Mouse (Mus musculus) urinary bladder, postnatal 10 days (tissue): ENCODE results near the gene Mgat2.

Experiments
- DNase-seq: peaks from one replicate; pipeline ENCODE4 v3.0.0; 2022; ENCODE audit warnings: low spot score

Gene Mgat2

DNA sequence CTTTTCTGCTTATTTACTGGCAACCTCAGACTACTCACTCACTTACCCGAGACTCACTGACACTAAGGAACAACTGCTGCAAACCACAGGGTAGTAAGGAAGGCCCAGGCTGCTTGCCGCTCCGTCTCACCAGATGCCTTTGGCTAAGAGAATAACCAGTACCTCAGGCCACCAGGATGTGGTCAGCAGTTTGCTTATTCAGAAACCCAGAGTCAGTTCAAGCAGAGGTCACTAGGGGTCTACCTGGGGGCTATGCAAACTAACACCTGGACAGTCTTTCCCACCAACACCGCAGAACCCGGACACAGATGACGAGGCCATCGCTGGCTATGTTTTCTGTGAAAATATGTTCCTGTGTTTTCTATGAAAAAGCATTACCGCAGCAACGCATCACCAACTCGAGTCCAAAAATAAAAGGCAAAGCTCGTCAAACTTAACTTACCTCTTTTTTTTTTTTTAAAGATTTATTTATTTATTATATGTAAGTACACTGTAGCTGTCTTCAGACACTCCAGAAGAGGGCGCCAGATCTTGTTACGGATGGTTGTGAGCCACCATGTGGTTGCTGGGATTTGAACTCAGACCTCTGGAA lies 29.3 kb downstream of the Mgat2 start:
- no peak for DNase-seq

DNA sequence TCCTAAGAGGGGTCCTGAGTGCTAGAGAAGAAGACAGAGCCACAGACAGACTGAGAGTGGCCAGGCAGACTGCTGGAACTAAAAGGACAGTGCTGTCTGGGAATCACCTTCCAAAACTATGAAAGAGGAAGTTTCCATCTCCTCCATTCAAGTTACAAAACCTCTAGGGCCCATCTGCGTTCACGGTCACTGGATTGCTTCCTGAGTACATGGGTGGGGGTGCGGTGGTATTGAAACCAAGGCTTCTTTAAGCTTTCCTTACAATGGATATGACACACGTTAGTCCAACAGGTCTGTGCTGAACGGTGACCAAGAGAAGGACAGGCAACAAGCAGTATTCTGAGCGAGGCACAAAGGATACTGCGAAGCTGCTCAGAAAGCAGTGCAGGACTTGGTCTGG lies 30.4 kb downstream of the Mgat2 start:
- no peak for DNase-seq

GRCm38 (mm10) chr12:69215000-69215785 lies 31.2 kb downstream of the Mgat2 start:
- no peak for DNase-seq

DNA sequence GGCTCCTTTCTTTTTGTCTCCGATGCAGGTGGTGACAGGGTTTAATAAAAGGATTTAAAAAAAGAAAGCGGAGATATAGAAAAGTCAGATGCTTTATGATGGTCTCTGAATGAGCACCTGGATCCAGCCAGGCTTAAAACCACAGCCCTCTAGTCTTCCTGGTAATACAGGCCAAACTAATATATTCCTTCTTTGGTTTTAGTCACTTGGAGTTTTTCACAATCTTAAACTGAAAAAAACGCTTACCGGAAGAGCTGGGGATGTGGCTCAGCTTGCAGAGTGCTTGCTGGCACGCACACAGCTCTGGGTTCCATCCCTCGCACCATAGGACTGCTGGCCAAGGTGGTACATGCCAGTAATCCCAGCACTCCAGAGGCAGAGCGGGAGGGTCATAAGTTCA lies 32.6 kb downstream of the Mgat2 start:
- DNase-seq, result no peak

DNA sequence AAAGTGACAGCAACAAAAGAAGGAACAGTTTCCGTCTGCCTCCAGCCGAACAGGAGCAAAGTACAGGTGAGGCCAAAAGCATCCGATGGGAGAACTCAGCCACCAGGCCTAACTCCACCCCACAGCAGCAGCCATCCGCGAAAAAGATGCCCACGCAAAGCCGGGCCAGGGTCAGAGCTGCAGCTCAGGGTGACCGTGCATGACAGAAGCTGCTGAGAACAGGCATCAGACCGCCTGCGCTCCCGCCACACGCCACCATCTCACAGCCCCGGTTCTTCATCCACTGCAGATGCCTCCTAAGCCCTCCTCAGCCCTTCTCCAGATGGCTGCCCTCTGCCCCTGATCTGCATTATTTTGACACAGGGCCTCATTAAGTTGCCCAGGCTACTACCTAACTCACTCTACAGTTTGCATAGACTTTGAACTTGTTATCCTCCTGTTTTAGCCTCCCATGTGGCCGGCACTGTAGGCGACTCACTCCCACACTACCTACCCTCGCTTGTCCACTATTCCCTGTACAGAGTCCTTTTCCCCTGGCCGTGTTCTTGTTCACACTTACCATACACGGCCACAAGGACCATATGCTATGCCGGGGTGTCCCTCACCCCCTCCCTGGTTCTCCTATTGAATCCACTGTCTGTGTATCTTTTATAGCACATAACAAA lies 36.8 kb downstream of the Mgat2 start:
- no peak for DNase-seq

GRCm38 (mm10) chr12:69227776-69228466 lies 44.0 kb downstream of the Mgat2 start, which contains the start of gene Pole2:
TSS of gene Pole2 (minus strand) at chr12:69228195.
- peak; percentile 59 for DNase-seq

DNA sequence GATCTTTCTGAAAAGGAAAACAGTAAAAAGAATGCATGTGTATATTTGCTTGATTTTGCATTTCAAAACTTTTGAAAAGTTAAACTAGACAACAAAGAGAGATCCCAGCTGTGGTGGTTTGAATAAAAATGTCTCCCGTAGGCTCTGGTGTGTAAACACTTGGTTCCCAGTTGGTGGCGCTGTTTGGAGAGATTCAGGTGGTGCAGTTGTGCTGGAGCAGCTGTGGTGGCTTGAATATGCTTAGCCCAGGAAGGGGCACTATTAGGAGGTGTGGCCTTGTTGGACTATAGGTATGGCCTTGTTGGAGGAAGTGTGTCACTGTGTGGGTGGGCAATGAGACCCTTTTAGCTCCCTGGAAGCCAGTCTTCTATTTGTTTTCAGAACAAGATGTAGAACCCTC lies 45.3 kb downstream of the Mgat2 start:
- no peak for DNase-seq

- no peak for DNase-seq
Measured at GRCm38 (mm10) chr12:69235782-69236181, 51.8 kb downstream of the Mgat2 start.
